Mouse (Mus musculus) heart, embryonic 11.5 days (tissue): ENCODE results near the gene Nln. TPM values are rescaled to one million over a fixed set of nuclear protein-coding genes. Genes with fewer than 3 reads are reported as not detected.

ENCODE experiments used
- ATAC-seq: fragments of 200-750 bp; cut with Nextera tagmentation; replicated peaks from 2 replicates; pipeline ENCODE4 v1.8.0; 2017; ENCODE audit warnings: moderate library complexity; ENCODE audit not compliant: insufficient number of reproducible peaks, low FRiP score, low TSS enrichment
- H3K27ac ChIP-seq: fragments of 300-500 bp; sonication (generic); 2 replicates; pipeline ENCODE4 v1.5.1; 2014; ENCODE audit warnings: mild to moderate bottlenecking, low read depth, low read length
- H3K27me3 ChIP-seq: fragments of 300-500 bp; sonication (generic); 2 replicates; pipeline ENCODE4 v1.6.1; 2014; ENCODE audit warnings: mild to moderate bottlenecking, low read length, mixed read lengths; ENCODE audit not compliant: control insufficient read depth, insufficient read depth
- H3K36me3 ChIP-seq: fragments of 300-500 bp; sonication (generic); 2 replicates; pipeline ENCODE4 v1.6.1; 2014; ENCODE audit warnings: mild to moderate bottlenecking, low read length, moderate library complexity, mixed read lengths; ENCODE audit not compliant: control insufficient read depth, insufficient read depth
- H3K4me1 ChIP-seq: fragments of 300-500 bp; sonication (generic); 2 replicates; pipeline ENCODE4 v1.6.1; 2014; ENCODE audit warnings: low read length; ENCODE audit not compliant: control insufficient read depth, insufficient read depth
- H3K4me2 ChIP-seq: fragments of 300-500 bp; sonication (generic); 2 replicates; pipeline ENCODE4 v1.6.1; 2014; ENCODE audit warnings: mild to moderate bottlenecking, moderate library complexity
- H3K4me3 ChIP-seq: fragments of 300-500 bp; sonication (generic); 2 replicates; pipeline ENCODE4 v1.5.1; 2014; ENCODE audit warnings: low read depth, low read length
- H3K9ac ChIP-seq: fragments of 300-500 bp; sonication (generic); 2 replicates; pipeline ENCODE4 v1.6.1; 2014; ENCODE audit warnings: mild to moderate bottlenecking, low read depth, low read length, moderate library complexity
- H3K9me3 ChIP-seq: fragments of 300-500 bp; sonication (generic); replicated peaks from 2 replicates; pipeline ENCODE4 v1.6.1; 2016; ENCODE audit warnings: low read length; ENCODE audit not compliant: control insufficient read depth
- WGBS: fragments of 180-500 bp; shearing (Covaris S2); extraction: QIAGEN DNeasy Blood & Tissue Kit; methylation state at CpG from one replicate; pipeline ENCODE4 v1.1.7; 2014; ENCODE audit not compliant: insufficient replicate concordance; 5-methylcytosine and 5-hydroxymethylcytosine counted together
- polyA plus RNA-seq: library from polyadenylated mRNA; unstranded; fragments of >200 nt; fragmentation: Nextera tagmentation; extraction: Ambion mirVana; gene quantifications from 2 replicates; pipeline ENCODE4 v1.2.1, GENCODE M21; 2014

The Nln gene
- polyA plus RNA-seq = 25.2 and 28.7 TPM in 2 replicates

DNA sequence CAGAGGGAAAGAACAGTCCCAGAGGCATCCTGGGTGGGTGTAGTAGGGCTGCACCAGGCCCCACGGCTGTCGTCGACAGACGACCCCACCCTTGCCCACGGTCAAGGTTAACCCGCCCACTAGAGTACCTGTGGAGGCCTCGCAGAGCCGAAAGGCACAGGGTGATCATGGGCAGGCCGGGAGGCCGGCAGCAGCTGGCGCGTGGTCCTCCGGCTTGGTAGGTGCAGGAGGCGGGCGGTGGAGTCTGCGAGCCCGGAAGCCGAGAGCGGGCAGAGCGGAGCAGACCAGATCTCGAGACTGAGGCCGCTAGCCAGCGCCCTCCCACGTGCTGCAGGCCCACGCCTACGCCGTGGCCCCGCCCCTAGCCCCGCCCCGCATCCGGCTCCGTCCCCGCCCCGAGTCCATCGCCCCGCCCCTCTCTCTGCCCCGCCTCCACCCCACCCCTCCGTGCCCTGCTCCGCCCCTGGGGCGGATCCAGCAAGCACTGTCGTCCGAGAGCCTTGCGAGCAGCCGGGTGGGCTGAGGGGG is at the start of gene Nln, which contains the start of gene Sgtb:
Gene Nln (minus strand): TSS at position 327 of the 528 bp plus-strand sequence.
Gene Sgtb (plus strand): TSS at position 454 of the 528 bp plus-strand sequence.
- Histone ChIP-seq H3K4me2 (peak within 1 kb of the TSS; percentile 98), H3K27me3 (no peaks in the 10 kb centered on the region), H3K9ac (peak within 1 kb of the TSS; percentile 85), H3K36me3 (no peaks in the 10 kb centered on the region), H3K9me3 (peaks cover 4% of the 10 kb centered on the region; the same call in 1 of the 2 replicates), H3K4me1 (no peaks in the 10 kb centered on the region; the same call in 1 of the 2 replicates), H3K4me3 (peak within 1 kb of the TSS; percentile 62), H3K27ac (peak within 1 kb of the TSS; percentile 73)
- peak; percentile 99 for ATAC-seq
- WGBS = 1% methylated on average over 31 of the region's 44 CpGs

DNA sequence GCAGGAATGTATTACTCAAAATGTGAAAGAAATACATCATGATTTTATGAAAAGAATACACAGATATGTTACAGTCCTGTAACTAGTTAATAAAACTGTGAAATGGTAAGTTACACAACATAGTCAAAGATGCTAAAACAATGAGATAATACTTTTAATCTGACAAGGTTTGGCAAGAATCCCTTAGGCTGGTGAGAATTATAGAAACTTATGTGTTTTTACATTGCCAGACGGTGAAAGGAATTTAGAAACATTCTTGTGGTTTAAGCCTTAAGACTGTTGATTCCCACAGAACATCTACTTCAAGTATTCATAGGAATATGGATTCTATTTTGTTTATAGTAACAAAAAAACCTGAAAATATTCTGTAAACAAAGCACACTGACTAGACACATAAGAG is 46.3 kb upstream of the Nln start:
- H3K9ac ChIP-seq = no peak overlapping the region
- no peaks in the 10 kb centered on the region for H3K27me3 ChIP-seq
- no peak overlapping the region for H3K4me2 ChIP-seq
- WGBS = 89% methylated on average over 1 of the region's 1 CpGs
- H3K4me1 ChIP-seq = no peaks in the 10 kb centered on the region
- no peak overlapping the region for H3K27ac ChIP-seq
- H3K36me3 ChIP-seq = peaks cover 7% of the 10 kb centered on the region
- ATAC-seq = no peak
- no peak overlapping the region for H3K4me3 ChIP-seq
- H3K9me3 ChIP-seq = no peaks in the 10 kb centered on the region

- H3K4me3 ChIP-seq = no peak overlapping the region
- H3K9ac ChIP-seq = no peak overlapping the region
- H3K9me3 ChIP-seq = no peaks in the 10 kb centered on the region
- H3K4me2 ChIP-seq = no peak overlapping the region
- no peak overlapping the region for H3K27ac ChIP-seq
- H3K36me3 ChIP-seq = peaks cover 7% of the 10 kb centered on the region
- H3K4me1 ChIP-seq = no peaks in the 10 kb centered on the region
- no peaks in the 10 kb centered on the region for H3K27me3 ChIP-seq
- ATAC-seq = no peak
- WGBS = 92% methylated on average over 7 of the region's 7 CpGs
Observed at GRCm38 (mm10) chr13:104155106-104155505, 45.7 kb upstream of the Nln start.

- Histone ChIP-seq H3K4me2 (no peak overlapping the region), H3K9ac (no peak overlapping the region), H3K36me3 (peaks cover 11% of the 10 kb centered on the region), H3K4me1 (no peaks in the 10 kb centered on the region), H3K4me3 (no peak overlapping the region), H3K9me3 (no peaks in the 10 kb centered on the region), H3K27me3 (no peaks in the 10 kb centered on the region), H3K27ac (no peak overlapping the region)
- 90% methylated on average over 5 of the region's 5 CpGs for WGBS
- no peak for ATAC-seq
Observed at GRCm38 (mm10) chr13:104154180-104154579, 44.8 kb upstream of the Nln start.

GRCm38 (mm10) chr13:104145646-104146045 is 36.2 kb upstream of the Nln start:
- H3K4me3 ChIP-seq = no peak overlapping the region
- no peak overlapping the region for H3K4me2 ChIP-seq
- H3K4me1 ChIP-seq = no peaks in the 10 kb centered on the region
- no peaks in the 10 kb centered on the region for H3K27me3 ChIP-seq
- no peak overlapping the region for H3K27ac ChIP-seq
- H3K36me3 ChIP-seq = peaks cover 23% of the 10 kb centered on the region
- H3K9ac ChIP-seq = no peak overlapping the region
- ATAC-seq = no peak
- WGBS = 93% methylated on average over 3 of the region's 3 CpGs
- no peaks in the 10 kb centered on the region for H3K9me3 ChIP-seq

GRCm38 (mm10) chr13:104144871-104145270 is 35.5 kb upstream of the Nln start:
- WGBS = 81% methylated on average over 9 of the region's 9 CpGs
- Histone ChIP-seq H3K9me3 (no peaks in the 10 kb centered on the region), H3K9ac (no peak overlapping the region), H3K27me3 (no peaks in the 10 kb centered on the region), H3K27ac (no peak overlapping the region), H3K4me1 (no peaks in the 10 kb centered on the region), H3K4me3 (no peak overlapping the region), H3K4me2 (no peak overlapping the region), H3K36me3 (peaks cover 23% of the 10 kb centered on the region)
- no peak for ATAC-seq

DNA sequence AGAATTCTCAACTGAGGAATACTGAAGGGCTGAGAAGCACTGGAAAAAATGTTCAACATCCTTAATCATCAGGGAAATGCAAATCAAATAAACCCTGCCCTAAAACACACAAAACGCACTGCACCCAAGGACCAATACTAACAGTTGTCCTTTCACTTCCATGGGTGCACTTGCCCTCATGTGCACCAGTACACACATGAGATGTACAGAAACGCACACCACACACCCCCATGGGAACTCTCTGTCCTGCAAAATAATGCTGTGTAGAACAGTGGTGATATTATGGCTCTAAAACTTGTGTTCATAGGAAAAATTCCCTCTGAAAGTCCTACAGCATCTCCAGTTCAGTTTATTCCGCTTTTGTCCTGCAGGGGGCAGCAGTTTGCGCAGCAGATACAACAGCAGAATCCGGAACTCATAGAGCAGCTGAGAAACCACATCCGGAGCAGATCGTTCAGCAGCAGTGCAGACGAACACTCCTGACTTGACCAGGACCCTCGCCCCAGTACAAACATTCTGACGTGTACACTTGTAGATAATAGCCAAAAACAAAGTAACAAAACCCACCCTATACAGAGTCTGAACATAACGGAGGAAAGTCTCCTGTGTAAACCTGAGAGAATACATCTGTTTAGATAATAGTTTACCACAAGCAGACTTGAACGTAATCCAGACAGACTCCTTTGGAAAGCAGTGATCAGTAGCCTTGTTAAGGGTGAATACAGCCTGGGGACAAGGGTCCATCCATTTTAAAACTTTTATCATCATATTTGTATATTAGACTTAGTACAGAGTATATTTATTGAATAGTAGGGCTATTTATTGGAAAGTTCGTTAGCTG is 30.2 kb upstream of the Nln start:
- no peak overlapping the region for H3K4me3 ChIP-seq
- no peak for ATAC-seq
- H3K36me3 ChIP-seq = peaks cover 6% of the 10 kb centered on the region; the same call in 1 of the 2 replicates
- no peaks in the 10 kb centered on the region for H3K27me3 ChIP-seq
- no peak overlapping the region for H3K27ac ChIP-seq
- peak overlapping the region; percentile 29; the same call in 1 of the 2 replicates for H3K4me2 ChIP-seq
- WGBS = 38% methylated on average over 13 of the region's 13 CpGs
- no peaks in the 10 kb centered on the region for H3K4me1 ChIP-seq
- H3K9me3 ChIP-seq = no peaks in the 10 kb centered on the region
- no peak overlapping the region for H3K9ac ChIP-seq

GRCm38 (mm10) chr13:104134510-104135085 is 25.2 kb upstream of the Nln start:
- H3K27ac ChIP-seq = no peak overlapping the region
- no peaks in the 10 kb centered on the region for H3K4me1 ChIP-seq
- 82% methylated on average over 4 of the region's 4 CpGs for WGBS
- ATAC-seq = no peak
- H3K9ac ChIP-seq = no peak overlapping the region
- no peak overlapping the region for H3K4me3 ChIP-seq
- H3K4me2 ChIP-seq = no peak overlapping the region
- no peaks in the 10 kb centered on the region for H3K36me3 ChIP-seq
- H3K27me3 ChIP-seq = no peaks in the 10 kb centered on the region
- no peaks in the 10 kb centered on the region for H3K9me3 ChIP-seq
